Mouse (Mus musculus) intestine, embryonic 15.5 days (tissue): ENCODE measurements at regions not wholly inside any gene's neighbourhood (a gene's known extent, or its start where the extent isn't known, plus 50 kb on each side); places are given as distances from the start of the nearest gene placed in this dataset.

ENCODE experiments used
- ATAC-seq: fragments of 200-750 bp; cut with Nextera tagmentation; 2 replicates; pipeline ENCODE4 v1.8.0; 2017; ENCODE audit warnings: moderate TSS enrichment, moderate library complexity
- H3K27ac ChIP-seq: fragments of 300-500 bp; sonication (generic); 2 replicates; pipeline ENCODE4 v1.5.1; 2015; ENCODE audit warnings: mild to moderate bottlenecking, inconsistent platforms
- H3K27me3 ChIP-seq: fragments of 300-500 bp; sonication (generic); replicated peaks from 2 replicates; pipeline ENCODE4 v1.6.1; 2015; ENCODE audit warnings: inconsistent platforms
- H3K36me3 ChIP-seq: fragments of 300-500 bp; sonication (generic); 2 replicates; pipeline ENCODE4 v1.6.1; 2015; ENCODE audit warnings: inconsistent platforms
- H3K4me1 ChIP-seq: fragments of 300-500 bp; sonication (generic); replicated peaks from 2 replicates; pipeline ENCODE4 v1.6.1; 2015; ENCODE audit warnings: inconsistent platforms
- H3K4me2 ChIP-seq: fragments of 300-500 bp; sonication (generic); replicated peaks from 2 replicates; pipeline ENCODE4 v1.6.1; 2015; ENCODE audit warnings: mild to moderate bottlenecking, inconsistent platforms
- H3K4me3 ChIP-seq: fragments of 300-500 bp; sonication (generic); replicated peaks from 2 replicates; pipeline ENCODE4 v1.5.1; 2015; ENCODE audit warnings: inconsistent platforms
- H3K9ac ChIP-seq: fragments of 300-500 bp; sonication (generic); 2 replicates; pipeline ENCODE4 v1.6.1; 2015; ENCODE audit warnings: inconsistent platforms
- H3K9me3 ChIP-seq: fragments of 300-500 bp; sonication (generic); 2 replicates; pipeline ENCODE4 v1.6.1; 2016; ENCODE audit warnings: inconsistent platforms
- WGBS: fragments of 180-500 bp; shearing (Covaris S2); methylation state at CpG from one replicate; pipeline ENCODE4 v1.1.7; 2015; 5-methylcytosine and 5-hydroxymethylcytosine counted together

DNA sequence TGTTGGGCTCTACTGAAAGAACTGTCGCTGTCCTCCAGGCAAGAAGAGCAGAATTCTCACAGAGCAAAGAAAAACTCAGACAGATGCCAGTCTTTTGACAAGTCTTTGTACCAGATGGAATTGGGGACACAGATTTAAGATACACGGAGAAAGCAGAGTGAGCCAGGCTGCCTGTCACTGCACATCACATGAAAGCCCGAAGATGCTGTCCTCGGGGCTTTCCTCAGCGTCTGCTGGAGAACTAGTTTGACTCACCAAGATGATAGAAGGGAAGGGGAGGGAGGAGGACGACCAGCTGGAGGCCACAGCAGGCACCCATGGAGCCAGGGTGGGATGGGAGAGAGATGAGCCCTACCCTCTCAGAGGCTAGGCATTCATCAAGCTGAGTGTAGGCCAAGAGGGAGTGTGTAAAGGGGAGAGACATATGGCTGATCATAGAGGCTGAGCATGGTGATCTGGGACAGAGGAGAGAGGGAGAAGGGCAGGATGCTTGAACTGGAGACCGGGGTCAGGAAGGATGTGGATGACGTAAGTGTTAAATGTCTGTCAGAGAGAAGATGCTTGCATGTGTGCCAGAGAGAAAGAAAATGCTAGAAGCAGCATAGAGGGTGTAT is 600.7 kb downstream of the Tbc1d22a start:
- no peak overlapping the region for H3K4me3 ChIP-seq
- H3K9me3 ChIP-seq, result no peaks in the 10 kb centered on the region
- no peaks in the 10 kb centered on the region for H3K27me3 ChIP-seq
- no peak overlapping the region for H3K9ac ChIP-seq
- no peak for ATAC-seq
- H3K4me1 ChIP-seq, result no peaks in the 10 kb centered on the region
- no peak overlapping the region for H3K27ac ChIP-seq
- no peak overlapping the region for H3K4me2 ChIP-seq
- no peaks in the 10 kb centered on the region for H3K36me3 ChIP-seq
- 58% methylated on average over 8 of the region's 8 CpGs for whole genome bisulfite sequencing

DNA sequence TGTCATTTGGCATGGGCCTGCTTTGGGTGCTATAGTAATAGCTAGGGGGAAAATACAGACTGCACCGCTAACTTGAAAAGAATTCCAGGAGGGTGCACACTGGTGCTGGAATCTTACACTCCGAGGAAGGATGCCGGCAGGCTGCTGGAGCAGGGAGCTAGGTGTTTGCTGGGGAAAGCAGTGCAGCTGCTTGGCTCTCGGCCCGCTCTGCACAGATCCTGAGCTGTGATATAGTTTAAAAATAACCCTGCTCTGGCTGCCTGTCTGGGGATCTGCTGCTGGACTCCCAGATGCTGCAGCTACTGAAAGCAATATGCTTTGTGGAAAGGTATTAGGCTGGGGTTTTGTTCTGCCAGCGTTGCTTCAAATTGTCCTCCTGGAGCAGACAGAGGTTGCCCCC is 621.7 kb downstream of the Tbc1d22a start:
- no peak for ATAC-seq
- H3K4me3 ChIP-seq, result no peak overlapping the region
- no peaks in the 10 kb centered on the region for H3K4me1 ChIP-seq
- no peak overlapping the region for H3K4me2 ChIP-seq
- H3K27me3 ChIP-seq, result no peaks in the 10 kb centered on the region
- no peak overlapping the region for H3K9ac ChIP-seq
- WGBS, result 40% methylated on average over 6 of the region's 6 CpGs
- H3K9me3 ChIP-seq, result no peaks in the 10 kb centered on the region
- H3K27ac ChIP-seq, result no peak overlapping the region
- H3K36me3 ChIP-seq, result no peaks in the 10 kb centered on the region

GRCm38 (mm10) chr15:86852161-86852870 is 638.1 kb downstream of the Tbc1d22a start:
- no peak for ATAC-seq
- H3K4me1 ChIP-seq, result no peaks in the 10 kb centered on the region
- no peaks in the 10 kb centered on the region for H3K9me3 ChIP-seq
- no peaks in the 10 kb centered on the region for H3K27me3 ChIP-seq
- no peak overlapping the region for H3K9ac ChIP-seq
- 50% methylated on average over 11 of the region's 11 CpGs for WGBS
- no peak overlapping the region for H3K27ac ChIP-seq
- H3K4me2 ChIP-seq, result no peak overlapping the region
- no peak overlapping the region for H3K4me3 ChIP-seq
- H3K36me3 ChIP-seq, result no peaks in the 10 kb centered on the region

DNA sequence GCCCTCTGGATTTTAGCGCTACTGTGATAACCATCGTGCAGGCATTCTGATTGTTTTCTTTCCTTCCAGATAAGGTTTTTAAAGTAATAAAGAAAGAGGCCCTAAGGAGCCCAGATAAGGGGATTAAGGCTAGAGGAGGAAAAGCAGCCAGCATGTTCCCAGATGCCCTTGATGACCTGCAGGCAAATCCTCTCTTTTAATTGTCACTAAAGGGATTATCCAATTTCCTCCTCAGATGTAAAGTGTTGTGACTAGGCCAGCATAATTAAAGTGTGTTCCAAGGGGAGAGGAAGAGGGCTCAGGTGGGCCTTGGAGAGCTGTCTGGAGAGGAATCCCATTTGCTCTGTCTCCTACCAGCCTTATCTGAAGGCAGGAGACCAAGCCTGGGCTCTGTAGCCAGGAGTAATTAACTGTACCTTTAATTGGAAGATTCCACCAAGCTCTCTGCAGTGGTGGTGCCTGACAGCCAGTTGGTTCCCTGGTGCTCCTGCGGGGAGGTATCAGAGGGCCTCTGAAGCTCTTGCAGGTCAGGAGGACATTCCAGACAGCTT is 644.2 kb downstream of the Tbc1d22a start:
- WGBS, result 19% methylated on average over 3 of the region's 3 CpGs
- ATAC-seq, result no peak
- H3K36me3 ChIP-seq, result no peaks in the 10 kb centered on the region
- H3K4me2 ChIP-seq, result no peak overlapping the region
- H3K27ac ChIP-seq, result no peak overlapping the region
- H3K27me3 ChIP-seq, result no peaks in the 10 kb centered on the region
- no peak overlapping the region for H3K4me3 ChIP-seq
- H3K9ac ChIP-seq, result no peak overlapping the region
- H3K9me3 ChIP-seq, result no peaks in the 10 kb centered on the region
- H3K4me1 ChIP-seq, result no peaks in the 10 kb centered on the region

- no peak for ATAC-seq
- no peaks in the 10 kb centered on the region for H3K4me1 ChIP-seq
- whole genome bisulfite sequencing, result 14% methylated on average over 7 of the region's 7 CpGs
- H3K9ac ChIP-seq, result no peak overlapping the region
- H3K4me2 ChIP-seq, result no peak overlapping the region
- no peaks in the 10 kb centered on the region for H3K36me3 ChIP-seq
- no peak overlapping the region for H3K27ac ChIP-seq
- H3K9me3 ChIP-seq, result no peaks in the 10 kb centered on the region
- no peaks in the 10 kb centered on the region for H3K27me3 ChIP-seq
- no peak overlapping the region for H3K4me3 ChIP-seq
These were observed 661.6 kb downstream of the Tbc1d22a start for GRCm38 (mm10) chr15:86875721-86876309.

DNA sequence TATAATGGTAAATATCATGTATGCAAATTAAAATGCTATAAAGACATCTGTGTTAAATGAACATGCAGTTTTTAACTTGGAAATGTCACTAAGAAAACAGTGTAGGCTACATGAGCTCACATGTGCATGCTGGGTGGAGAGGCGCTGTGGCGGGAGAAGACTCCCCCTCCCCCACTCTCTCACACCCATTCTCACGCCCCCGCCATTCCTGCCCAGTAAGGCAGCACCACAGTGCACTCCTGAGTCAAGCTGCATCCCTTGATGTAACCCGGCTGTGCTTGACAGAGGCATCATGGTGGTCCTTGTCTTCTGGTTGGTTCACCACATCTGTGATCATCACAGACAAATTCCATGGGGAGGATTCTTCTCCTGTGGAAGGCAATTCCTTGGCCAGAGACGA is 647.1 kb upstream of the Fam19a5 start:
- Histone ChIP-seq H3K36me3 (no peaks in the 10 kb centered on the region), H3K4me3 (no peak overlapping the region)
- 54% methylated on average over 6 of the region's 6 CpGs for WGBS

DNA sequence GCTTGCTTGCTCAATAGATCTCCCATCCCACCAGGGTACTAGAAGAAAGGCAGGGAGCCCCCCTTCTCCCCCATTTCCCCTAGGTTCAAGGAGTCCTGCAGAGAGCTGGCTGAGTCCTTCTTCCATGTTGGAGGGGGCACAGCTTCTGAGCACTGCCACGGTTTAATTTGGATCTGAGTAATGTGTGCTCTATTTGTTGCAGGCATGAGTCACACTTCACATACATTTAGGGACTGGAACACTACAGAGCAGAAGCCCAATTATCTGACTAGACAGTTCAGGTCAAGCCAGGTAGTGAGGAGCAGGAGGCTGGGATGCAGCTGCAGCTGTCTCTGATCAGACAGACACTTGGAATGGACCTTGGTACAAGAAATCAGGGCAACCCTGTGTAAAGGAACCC is 644.1 kb upstream of the Fam19a5 start:
- 64% methylated on average over 1 of the region's 1 CpGs for WGBS
- ATAC-seq, result no peak
- H3K4me1 ChIP-seq, result no peaks in the 10 kb centered on the region

More for the DNA sequence above, 647.1 kb upstream of the Fam19a5 start:
- ATAC-seq, result no peak
- H3K27me3 ChIP-seq, result no peaks in the 10 kb centered on the region
- H3K4me2 ChIP-seq, result no peak overlapping the region
- H3K4me1 ChIP-seq, result no peaks in the 10 kb centered on the region
- no peaks in the 10 kb centered on the region for H3K9me3 ChIP-seq
- no peak overlapping the region for H3K9ac ChIP-seq
- no peak overlapping the region for H3K27ac ChIP-seq

GRCm38 (mm10) chr15:86903006-86903405 is 641.1 kb upstream of the Fam19a5 start:
- WGBS, result 48% methylated on average over 3 of the region's 3 CpGs
- Histone ChIP-seq H3K27ac (no peak overlapping the region), H3K4me2 (no peak overlapping the region), H3K4me1 (no peaks in the 10 kb centered on the region), H3K36me3 (no peaks in the 10 kb centered on the region), H3K27me3 (no peaks in the 10 kb centered on the region), H3K9me3 (no peaks in the 10 kb centered on the region), H3K9ac (no peak overlapping the region), H3K4me3 (no peak overlapping the region)
- no peak for ATAC-seq

More for the DNA sequence above, 644.1 kb upstream of the Fam19a5 start:
- H3K27me3 ChIP-seq, result no peaks in the 10 kb centered on the region
- H3K4me3 ChIP-seq, result no peak overlapping the region
- H3K9ac ChIP-seq, result no peak overlapping the region
- no peaks in the 10 kb centered on the region for H3K9me3 ChIP-seq
- no peak overlapping the region for H3K27ac ChIP-seq
- H3K36me3 ChIP-seq, result no peaks in the 10 kb centered on the region
- H3K4me2 ChIP-seq, result no peak overlapping the region

DNA sequence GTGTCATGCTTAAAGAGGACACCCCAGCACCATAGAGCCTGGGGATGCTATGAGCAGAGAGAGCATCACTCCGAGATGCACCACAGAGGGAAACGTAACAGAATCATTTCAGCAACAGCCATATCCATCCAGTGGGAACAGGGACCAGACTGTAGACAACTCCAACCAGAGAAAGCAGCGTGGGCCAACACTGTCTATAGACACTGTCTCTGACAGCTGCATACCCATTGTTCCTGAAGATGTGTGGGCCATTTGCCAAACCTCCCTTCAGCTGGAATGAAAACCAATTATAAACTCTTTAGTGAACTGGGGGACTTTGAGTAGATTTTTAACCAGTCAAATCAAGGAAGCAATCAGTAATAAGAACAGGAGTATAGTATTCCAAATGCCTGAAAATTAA is 630.8 kb upstream of the Fam19a5 start:
- no peaks in the 10 kb centered on the region for H3K36me3 ChIP-seq
- 76% methylated on average over 3 of the region's 3 CpGs for whole genome bisulfite sequencing
- ATAC-seq, result no peak
- H3K4me2 ChIP-seq, result no peak overlapping the region
- H3K4me3 ChIP-seq, result no peak overlapping the region
- no peak overlapping the region for H3K9ac ChIP-seq
- no peak overlapping the region for H3K27ac ChIP-seq
- no peaks in the 10 kb centered on the region for H3K4me1 ChIP-seq
- H3K27me3 ChIP-seq, result no peaks in the 10 kb centered on the region
- H3K9me3 ChIP-seq, result no peaks in the 10 kb centered on the region

DNA sequence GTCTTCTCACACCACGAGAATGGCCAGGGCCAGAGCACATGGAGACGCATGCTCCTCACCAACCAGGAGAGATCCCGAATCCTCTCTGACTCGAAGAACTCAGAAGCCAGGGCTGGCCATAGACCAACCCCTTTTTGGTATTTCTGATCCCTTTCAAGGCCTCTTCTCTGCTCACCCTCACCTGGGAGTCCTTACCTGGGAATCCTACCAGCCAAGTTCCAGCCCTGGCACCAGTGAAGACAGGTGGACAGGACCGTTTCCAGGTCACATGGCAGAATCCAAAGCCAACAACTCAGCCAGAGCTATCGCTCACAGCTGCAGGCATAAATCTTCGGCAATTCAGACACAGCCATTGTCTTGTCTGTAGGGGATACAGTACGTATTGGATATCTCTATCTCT is 626.2 kb upstream of the Fam19a5 start:
- Histone ChIP-seq H3K36me3 (no peaks in the 10 kb centered on the region), H3K27ac (no peak overlapping the region), H3K4me2 (no peak overlapping the region), H3K9ac (no peak overlapping the region), H3K9me3 (no peaks in the 10 kb centered on the region), H3K27me3 (no peaks in the 10 kb centered on the region), H3K4me3 (no peak overlapping the region), H3K4me1 (no peaks in the 10 kb centered on the region)
- ATAC-seq, result no peak
- 88% methylated on average over 8 of the region's 8 CpGs for WGBS

GRCm38 (mm10) chr15:86919704-86920103 is 624.4 kb upstream of the Fam19a5 start:
- WGBS, result 50% methylated on average over 8 of the region's 8 CpGs
- no peaks in the 10 kb centered on the region for H3K27me3 ChIP-seq
- H3K4me2 ChIP-seq, result no peak overlapping the region
- H3K4me3 ChIP-seq, result no peak overlapping the region
- no peaks in the 10 kb centered on the region for H3K9me3 ChIP-seq
- ATAC-seq, result no peak
- no peak overlapping the region for H3K9ac ChIP-seq
- H3K36me3 ChIP-seq, result no peaks in the 10 kb centered on the region
- no peaks in the 10 kb centered on the region for H3K4me1 ChIP-seq
- no peak overlapping the region for H3K27ac ChIP-seq

- Histone ChIP-seq H3K9me3 (no peaks in the 10 kb centered on the region), H3K4me3 (no peak overlapping the region), H3K4me2 (no peak overlapping the region), H3K4me1 (no peaks in the 10 kb centered on the region), H3K9ac (no peak overlapping the region), H3K27me3 (no peaks in the 10 kb centered on the region), H3K36me3 (no peaks in the 10 kb centered on the region), H3K27ac (no peak overlapping the region)
- ATAC-seq, result no peak
- 57% methylated on average over 7 of the region's 7 CpGs for WGBS
These were observed 623.9 kb upstream of the Fam19a5 start for GRCm38 (mm10) chr15:86920185-86920584.
